Mouse (Mus musculus) lung, postnatal 0 days (tissue): ENCODE measurements around the gene Pgbd5. TPM values are rescaled to one million over a fixed set of nuclear protein-coding genes. Genes with fewer than 3 reads are reported as not detected.

Source experiments
- ATAC-seq: fragments of 200-750 bp; cut with Nextera tagmentation; 2 replicates; pipeline ENCODE4 v1.8.0; 2017; ENCODE audit warnings: moderate library complexity
- DNase-seq: peaks from one replicate; pipeline ENCODE4 v3.0.0-alpha.2; 2016; ENCODE audit warnings: low spot score
- H3K27ac ChIP-seq: fragments of 300-500 bp; sonication (generic); 2 replicates; pipeline ENCODE4 v1.5.1; 2014; ENCODE audit warnings: antibody characterized with exemption, mild to moderate bottlenecking, low read length, mixed read lengths
- H3K27me3 ChIP-seq: fragments of 300-500 bp; sonication (generic); replicated peaks from 2 replicates; pipeline ENCODE4 v1.6.1; 2014; ENCODE audit warnings: low read length, mixed read lengths; ENCODE audit not compliant: insufficient read depth
- H3K36me3 ChIP-seq: fragments of 300-500 bp; sonication (generic); 2 replicates; pipeline ENCODE4 v1.6.1; 2014; ENCODE audit warnings: low read length, mixed read lengths; ENCODE audit not compliant: insufficient read depth
- H3K4me1 ChIP-seq: fragments of 300-500 bp; sonication (generic); 2 replicates; pipeline ENCODE4 v1.6.1; 2014; ENCODE audit warnings: antibody characterized with exemption, low read depth, low read length, mixed read lengths; ENCODE audit not compliant: insufficient read depth
- H3K4me2 ChIP-seq: fragments of 300-500 bp; sonication (generic); replicated peaks from 2 replicates; pipeline ENCODE4 v1.6.1; 2014; ENCODE audit warnings: low read depth, mild to moderate bottlenecking, low read length, moderate library complexity, mixed read lengths
- H3K4me3 ChIP-seq: fragments of 300-500 bp; sonication (generic); 2 replicates; pipeline ENCODE4 v1.5.1; 2014; ENCODE audit warnings: low read depth, low read length
- H3K9ac ChIP-seq: fragments of 300-500 bp; sonication (generic); replicated peaks from 2 replicates; pipeline ENCODE4 v1.6.1; 2014; ENCODE audit warnings: low read depth, mild to moderate bottlenecking
- H3K9me3 ChIP-seq: fragments of 300-500 bp; sonication (generic); 2 replicates; pipeline ENCODE4 v1.6.1; 2016; ENCODE audit warnings: low read length, mixed read lengths
- CTCF ChIP-seq: IDR thresholded peaks from 2 replicates; pipeline ENCODE4 v1.5.1; 2016; ENCODE audit warnings: antibody characterized with exemption, mild to moderate bottlenecking
- EP300 ChIP-seq: IDR thresholded peaks from 2 replicates; pipeline ENCODE4 v1.6.1; 2016; ENCODE audit warnings: antibody characterized with exemption, mild to moderate bottlenecking, control low read depth
- WGBS: fragments of 180-500 bp; shearing (Covaris S2); extraction: QIAGEN DNeasy Blood & Tissue Kit; methylation state at CpG from one replicate; pipeline ENCODE4 v1.1.7; 2014; 5-methylcytosine and 5-hydroxymethylcytosine counted together
- polyA plus RNA-seq: library from polyadenylated mRNA; unstranded; fragments of >200 nt; fragmentation: Nextera tagmentation; extraction: Ambion mirVana; gene quantifications from 2 replicates; pipeline ENCODE4 v1.2.1, GENCODE M21; 2015

Pgbd5 gene
- 5.0 and 5.6 TPM in 2 replicates for polyA plus RNA-seq

DNA sequence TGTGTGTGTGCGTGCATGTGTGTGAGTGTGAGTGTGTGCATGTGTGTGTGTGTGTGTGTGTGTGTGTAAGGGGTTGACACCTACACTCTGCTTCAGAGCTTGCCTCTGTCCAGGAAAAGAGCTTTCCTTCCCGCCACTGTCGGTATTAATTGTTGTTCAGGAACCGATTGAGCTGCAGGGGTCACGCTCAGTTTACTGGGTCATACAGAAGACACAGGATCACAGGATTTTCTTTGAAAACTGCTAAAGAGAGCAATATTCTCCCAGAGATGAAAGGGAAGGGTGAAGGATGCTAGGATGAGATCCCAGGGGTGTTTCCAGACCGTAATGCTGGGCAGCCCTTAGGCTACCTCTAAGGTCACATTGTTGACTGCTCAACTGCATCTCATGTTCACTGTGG is at the start of gene Pgbd5:
Gene Pgbd5, minus strand, starts transcription at position 101 of the 400 bp plus-strand sequence.
- no peaks in the 10 kb centered on the region for H3K4me1 ChIP-seq
- DNase-seq (no peak), ATAC-seq (no peak)
- TF ChIP-seq EP300 (no peak), CTCF (no peak)
- no peak within 1 kb of the TSS for H3K4me3 ChIP-seq
- no peaks in the 10 kb centered on the region for H3K9me3 ChIP-seq
- no peaks in the 10 kb centered on the region for H3K36me3 ChIP-seq
- 74% methylated on average over 6 of the region's 6 CpGs for WGBS
- H3K9ac ChIP-seq, result no peak within 1 kb of the TSS
- H3K27ac ChIP-seq, result no peak within 1 kb of the TSS
- H3K27me3 ChIP-seq, result no peaks in the 10 kb centered on the region
- no peak within 1 kb of the TSS for H3K4me2 ChIP-seq

DNA sequence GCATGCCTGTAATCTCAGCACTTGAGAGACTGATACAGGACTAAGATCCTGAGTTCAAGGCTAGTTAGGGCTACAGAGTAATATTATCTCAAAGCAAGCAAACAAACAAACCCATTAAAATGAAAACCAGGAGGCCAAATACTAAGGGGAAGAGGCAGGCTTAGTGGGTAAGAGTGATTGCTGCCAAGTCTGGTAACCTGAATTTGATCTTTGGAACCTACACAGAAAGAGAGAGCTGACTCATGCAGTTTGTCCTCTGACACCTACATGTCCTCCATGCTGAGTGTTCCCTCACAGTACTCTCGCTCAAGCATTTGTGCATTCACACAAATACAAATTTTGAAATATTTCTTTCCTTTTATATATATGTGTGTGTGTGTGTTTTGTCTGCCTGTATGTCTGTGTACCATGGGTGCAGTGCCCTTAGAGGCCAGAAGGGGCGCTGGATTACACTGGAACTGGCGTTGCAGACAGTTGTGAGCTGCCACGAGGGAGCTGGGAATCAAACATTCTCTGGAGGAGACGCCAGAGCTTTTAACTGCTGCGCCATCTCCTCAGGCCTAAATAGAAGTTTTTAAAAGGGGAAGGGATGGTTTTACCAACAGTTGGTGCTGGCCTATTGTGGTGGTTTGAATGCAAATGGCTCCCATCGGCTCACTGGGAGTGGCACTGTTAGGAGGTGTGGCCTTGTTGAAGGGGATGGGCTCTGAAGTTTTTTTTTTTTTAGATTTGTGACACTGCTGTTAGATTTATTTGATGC is 44.1 kb upstream of the Pgbd5 start:
- H3K4me2 ChIP-seq, result no peak overlapping the region
- no peaks in the 10 kb centered on the region for H3K27me3 ChIP-seq
- no peak overlapping the region for H3K4me3 ChIP-seq
- H3K9me3 ChIP-seq, result no peaks in the 10 kb centered on the region
- H3K27ac ChIP-seq, result no peak overlapping the region
- no peak for ATAC-seq
- H3K9ac ChIP-seq, result no peak overlapping the region
- H3K36me3 ChIP-seq, result no peaks in the 10 kb centered on the region
- TF ChIP-seq CTCF, result 0 out of 2 replicates have a peak, but pooled peaks have one; percentile 16
- no peak for TF ChIP-seq EP300
- no peaks in the 10 kb centered on the region for H3K4me1 ChIP-seq
- no peak for DNase-seq
- WGBS, result 71% methylated on average over 7 of the region's 7 CpGs

DNA sequence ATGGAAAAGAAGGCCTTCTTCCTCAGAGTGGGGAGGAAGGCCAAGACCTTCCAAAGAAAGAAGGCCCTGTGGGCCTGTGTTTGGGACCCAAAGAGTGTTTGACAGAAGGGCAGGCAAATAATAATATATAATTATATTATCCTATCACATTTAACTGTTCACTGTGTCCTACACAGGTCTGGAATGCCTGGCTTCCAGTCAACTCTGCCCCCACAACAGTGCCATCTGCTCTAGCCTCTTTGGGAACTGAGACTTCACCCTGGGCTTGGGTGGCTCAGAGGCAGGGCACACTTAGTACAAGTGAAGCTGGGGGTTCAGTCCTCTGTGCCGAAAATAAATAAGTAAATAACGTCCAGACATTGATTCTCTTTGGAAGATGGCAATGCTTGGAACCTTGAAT is 43.3 kb upstream of the Pgbd5 start:
- ATAC-seq (no peak), DNase-seq (no peak)
- H3K27me3 ChIP-seq, result no peaks in the 10 kb centered on the region
- H3K9me3 ChIP-seq, result no peaks in the 10 kb centered on the region
- H3K4me3 ChIP-seq, result no peak overlapping the region
- H3K4me1 ChIP-seq, result no peaks in the 10 kb centered on the region
- no peak for TF ChIP-seq CTCF
- H3K9ac ChIP-seq, result no peak overlapping the region
- H3K36me3 ChIP-seq, result no peaks in the 10 kb centered on the region
- no peak overlapping the region for H3K27ac ChIP-seq
- no peak overlapping the region for H3K4me2 ChIP-seq
- 75% methylated on average over 2 of the region's 2 CpGs for WGBS

DNA sequence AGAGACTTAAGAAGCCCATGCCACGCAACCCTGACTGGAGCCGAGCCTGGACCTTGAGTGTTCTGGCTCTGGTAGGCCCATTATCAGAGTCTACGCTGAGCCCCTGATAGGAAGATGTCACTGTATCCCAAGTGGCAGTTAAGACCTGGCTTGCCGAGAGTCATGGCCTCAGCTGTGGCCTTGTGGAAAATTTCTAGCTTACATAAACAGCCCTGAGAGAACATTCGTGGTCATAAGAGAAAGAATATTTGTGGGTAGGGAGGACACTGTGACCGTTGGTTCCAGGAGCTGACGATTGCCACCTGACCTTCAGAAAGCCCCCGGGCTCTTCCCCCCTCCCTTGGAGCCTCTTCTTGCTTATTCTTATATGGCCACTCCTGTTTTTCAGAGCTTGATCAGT is 40.9 kb upstream of the Pgbd5 start:
- Histone ChIP-seq H3K27me3 (no peaks in the 10 kb centered on the region), H3K9ac (no peak overlapping the region), H3K4me3 (no peak overlapping the region), H3K27ac (no peak overlapping the region), H3K4me1 (no peaks in the 10 kb centered on the region), H3K4me2 (no peak overlapping the region), H3K9me3 (no peaks in the 10 kb centered on the region), H3K36me3 (no peaks in the 10 kb centered on the region)
- no peak for TF ChIP-seq CTCF
- TF ChIP-seq EP300, result no peak
- whole genome bisulfite sequencing, result 77% methylated on average over 8 of the region's 8 CpGs
- no peak for ATAC-seq
- no peak for DNase-seq

DNA sequence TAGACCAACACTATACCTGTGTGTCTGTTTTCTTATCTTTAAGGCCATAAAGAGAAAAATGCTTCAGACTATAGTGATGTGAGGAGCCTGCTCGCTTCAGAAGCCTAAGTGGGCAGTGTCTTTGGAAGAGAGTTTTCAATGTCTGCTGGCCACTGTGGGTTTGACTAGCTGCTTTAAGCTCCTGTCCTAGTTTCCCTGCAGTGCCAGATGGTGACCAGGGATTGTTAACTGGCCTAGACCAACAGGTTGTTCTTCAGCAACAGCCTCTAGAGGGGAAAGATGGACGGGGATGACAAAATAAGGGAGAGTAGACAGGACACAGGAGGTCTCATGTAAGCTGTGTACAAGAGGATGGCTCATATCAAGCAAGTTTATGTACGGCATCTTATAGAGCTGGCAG is 39.8 kb upstream of the Pgbd5 start:
- Histone ChIP-seq H3K9ac (no peak overlapping the region), H3K4me2 (no peak overlapping the region), H3K4me1 (no peaks in the 10 kb centered on the region), H3K4me3 (no peak overlapping the region), H3K36me3 (no peaks in the 10 kb centered on the region), H3K9me3 (no peaks in the 10 kb centered on the region), H3K27me3 (no peaks in the 10 kb centered on the region), H3K27ac (no peak overlapping the region)
- 66% methylated on average over 3 of the region's 3 CpGs for WGBS
- DNase-seq (no peak), ATAC-seq (no peak)
- TF ChIP-seq EP300, result no peak
- TF ChIP-seq CTCF, result no peak

DNA sequence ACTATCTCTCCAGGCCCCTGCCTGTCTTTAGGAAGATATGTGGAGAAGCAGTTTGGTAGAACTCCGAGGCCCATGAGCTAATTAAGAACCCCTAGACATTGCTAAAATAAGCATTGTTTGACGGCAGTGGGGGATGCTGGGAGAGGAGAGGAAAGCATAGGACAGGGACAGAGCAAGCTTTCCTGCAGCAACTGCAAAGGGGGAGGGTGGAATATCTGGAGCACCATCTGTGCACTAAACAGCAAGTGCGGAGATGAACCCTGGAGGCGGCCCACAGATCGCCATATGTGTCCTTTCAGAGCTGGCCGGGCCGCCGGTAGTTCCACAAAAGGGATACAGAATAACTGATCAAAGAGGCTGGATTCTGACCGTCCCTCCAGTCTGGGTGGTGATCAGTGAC is 37.2 kb upstream of the Pgbd5 start:
- Histone ChIP-seq H3K27me3 (no peaks in the 10 kb centered on the region), H3K9ac (no peak overlapping the region), H3K9me3 (no peaks in the 10 kb centered on the region), H3K4me2 (no peak overlapping the region), H3K4me3 (no peak overlapping the region), H3K36me3 (no peaks in the 10 kb centered on the region), H3K4me1 (no peaks in the 10 kb centered on the region), H3K27ac (no peak overlapping the region)
- no peak for ATAC-seq
- DNase-seq, result no peak
- WGBS, result 66% methylated on average over 9 of the region's 9 CpGs
- TF ChIP-seq CTCF (no peak), EP300 (no peak)
